In genomic region chr11:75049807-75050206, GRCm38 (mm10) we compare ENCODE assay signal across 13 mouse cellular contexts.
A peak's percentile ranks its signal among the peaks of the same experiment; 100 is the strongest.
DNase-seq lines count a peak whose midpoint lies in the region; ATAC-seq and TF ChIP-seq lines count a peak whose summit lies in the region.
"Had no signal": no experiment of that assay in that cellular context is flagged by ENCODE, and none has a peak within 500 bp of the region (broad histone marks: within the 10 kb centered on the region; RNA-seq: fewer than 3 reads in every experiment).

No protein-coding gene starts in this region.

- H3K36me3 ChIP-seq in liver, embryonic 11.5 days (ENCODE audit: control insufficient read depth, insufficient read depth, low read length): no peaks in the 10 kb centered on the region
- H3K36me3 ChIP-seq in liver, embryonic 12.5 days: peaks cover 10% of the 10 kb centered on the region
- H3K36me3 ChIP-seq in intestine, embryonic 14.5 days (ENCODE audit: control insufficient read depth, insufficient read depth, low read length): 0 out of 2 replicates have a peak, but pooled peaks cover 3% of the 10 kb centered on the region
- H3K36me3 ChIP-seq in limb, embryonic 15.5 days: no peaks in the 10 kb centered on the region

- DNase-seq in gastrocnemius, adult 2 months: no peak
- DNase-seq in gastrocnemius, adult 18-20 months (ENCODE audit: low spot score): no peak
- DNase-seq in liver, embryonic 11.5 days (ENCODE audit: low spot score): no peak
- DNase-seq in intestine, embryonic 14.5 days (ENCODE audit: low spot score): no peak
- DNase-seq in thymus, postnatal 25 days: no peak
- DNase-seq: cerebellum, adult 9-10 months; forebrain, postnatal 0 days; liver, embryonic 13.5 days; thymus, adult 2 months had no signal

- WGBS in liver, embryonic 11.5 days: 68% methylated on average over 2 of the region's 2 CpGs
- WGBS in liver, embryonic 12.5 days (ENCODE audit: insufficient replicate concordance): 78% methylated on average over 2 of the region's 2 CpGs
- WGBS in intestine, embryonic 14.5 days: 14% methylated on average over 2 of the region's 2 CpGs
- WGBS in limb, embryonic 15.5 days: 21% methylated on average over 2 of the region's 2 CpGs

- peak overlapping the region; percentile 86 for H3K27ac ChIP-seq in gastrocnemius, adult 2 months
- H3K27ac ChIP-seq in liver, embryonic 11.5 days (ENCODE audit: low read depth, low read length): peak overlapping the region; percentile 14; the same call in 1 of the 2 replicates
- H3K27ac ChIP-seq in liver, embryonic 12.5 days: no peak overlapping the region
- H3K27ac ChIP-seq in intestine, embryonic 14.5 days (ENCODE audit: low read depth): peak overlapping the region; percentile 88
- peak overlapping the region; percentile 28 for H3K27ac ChIP-seq in limb, embryonic 15.5 days
- H3K27ac ChIP-seq: hindbrain, embryonic 13.5 days had no signal

- H3K9ac ChIP-seq in liver, embryonic 11.5 days (ENCODE audit: low read depth, low read length): no peak overlapping the region
- H3K9ac ChIP-seq in liver, embryonic 12.5 days: no peak overlapping the region
- H3K9ac ChIP-seq in intestine, embryonic 14.5 days (ENCODE audit: low read length): no peak overlapping the region
- H3K9ac ChIP-seq in limb, embryonic 15.5 days: no peak overlapping the region
- H3K9ac ChIP-seq: forebrain, postnatal 0 days; hindbrain, embryonic 13.5 days; liver, embryonic 13.5 days had no signal

- no peaks in the 10 kb centered on the region for H3K9me3 ChIP-seq in liver, embryonic 11.5 days (ENCODE audit: control insufficient read depth, low read length)
- no peaks in the 10 kb centered on the region for H3K9me3 ChIP-seq in liver, embryonic 12.5 days (replicated peaks)
- no peaks in the 10 kb centered on the region for H3K9me3 ChIP-seq in intestine, embryonic 14.5 days (ENCODE audit: control insufficient read depth, low read length)
- no peaks in the 10 kb centered on the region for H3K9me3 ChIP-seq in limb, embryonic 15.5 days
- H3K9me3 ChIP-seq: hindbrain, embryonic 13.5 days; liver, embryonic 13.5 days had no signal

- ATAC-seq in liver, embryonic 11.5 days (replicated peaks; ENCODE audit: low FRiP score): no peak
- no peak for ATAC-seq in liver, embryonic 12.5 days
- ATAC-seq in intestine, embryonic 14.5 days (replicated peaks; ENCODE audit: low FRiP score, low TSS enrichment, low read depth): no peak
- no peak for ATAC-seq in limb, embryonic 15.5 days (ENCODE audit: insufficient number of reproducible peaks, low FRiP score, low TSS enrichment, low read depth)
- ATAC-seq in megakaryocyte, adult 5-6 weeks (ENCODE audit: poor library complexity, severe bottlenecking): no peak
- ATAC-seq: forebrain, postnatal 0 days had no signal

- no peak overlapping the region for H3K4me3 ChIP-seq in gastrocnemius, adult 2 months
- H3K4me3 ChIP-seq in liver, embryonic 11.5 days (ENCODE audit: low read depth, low read length): no peak overlapping the region
- H3K4me3 ChIP-seq in liver, embryonic 12.5 days: no peak overlapping the region
- H3K4me3 ChIP-seq in intestine, embryonic 14.5 days (ENCODE audit: low read depth, low read length): no peak overlapping the region
- H3K4me3 ChIP-seq in limb, embryonic 15.5 days: no peak overlapping the region
- H3K4me3 ChIP-seq: hindbrain, embryonic 13.5 days; liver, embryonic 13.5 days had no signal

- intact Hi-C loops in gastrocnemius, adult 2 months (cut with DNase I): loop anchor here (5.0 kb wide), 3 partner anchors 38 to 117 kb away; partner anchors contain the start of gene Hic1

- peaks cover 37% of the 10 kb centered on the region for H3K4me1 ChIP-seq in liver, embryonic 11.5 days (replicated peaks; ENCODE audit: control insufficient read depth, insufficient read depth, low read length)
- peaks cover 48% of the 10 kb centered on the region for H3K4me1 ChIP-seq in liver, embryonic 12.5 days
- H3K4me1 ChIP-seq in intestine, embryonic 14.5 days (replicated peaks; ENCODE audit: control insufficient read depth, insufficient read depth, low read length): peaks cover 84% of the 10 kb centered on the region
- peaks cover 85% of the 10 kb centered on the region for H3K4me1 ChIP-seq in limb, embryonic 15.5 days

- TF ChIP-seq CTCF in gastrocnemius, adult 2 months (IDR thresholded peaks at IDR 0.05): no peak

- no peaks in the 10 kb centered on the region for H3K27me3 ChIP-seq in liver, embryonic 11.5 days (replicated peaks; ENCODE audit: control insufficient read depth, insufficient read depth, low read length)
- H3K27me3 ChIP-seq in liver, embryonic 12.5 days (replicated peaks): no peaks in the 10 kb centered on the region
- no peaks in the 10 kb centered on the region for H3K27me3 ChIP-seq in intestine, embryonic 14.5 days (replicated peaks; ENCODE audit: control insufficient read depth, insufficient read depth, low read length)
- no peaks in the 10 kb centered on the region for H3K27me3 ChIP-seq in limb, embryonic 15.5 days
- H3K27me3 ChIP-seq: hindbrain, embryonic 13.5 days; liver, embryonic 13.5 days had no signal

- no peak overlapping the region for H3K4me2 ChIP-seq in liver, embryonic 11.5 days
- no peak overlapping the region for H3K4me2 ChIP-seq in liver, embryonic 12.5 days
- H3K4me2 ChIP-seq in intestine, embryonic 14.5 days (ENCODE audit: low read length): no peak overlapping the region
- no peak overlapping the region for H3K4me2 ChIP-seq in limb, embryonic 15.5 days
- H3K4me2 ChIP-seq: hindbrain, embryonic 13.5 days; liver, embryonic 13.5 days had no signal
